Comparison of ENCODE assay signal across 21 mouse cellular contexts in genomic region chr17:73663237-73663636, GRCm38 (mm10). TPM values are rescaled to one million over a fixed set of nuclear protein-coding genes. Genes with fewer than 3 reads are reported as not detected.
DNase-seq lines count a peak whose midpoint lies in the region; ATAC-seq lines count a peak whose summit lies in the region.
"Had no signal": no experiment of that assay in that cellular context is flagged by ENCODE, and none has a peak within 500 bp of the region (broad histone marks: within the 10 kb centered on the region; RNA-seq: fewer than 3 reads in every experiment).

No protein-coding gene starts in this region.

- no peaks in the 10 kb centered on the region for H3K4me1 ChIP-seq in intestine, embryonic 15.5 days (replicated peaks)
- H3K4me1 ChIP-seq: embryonic facial prominence, embryonic 10.5 days; embryonic facial prominence, embryonic 12.5 days; forebrain, embryonic 15.5 days had no signal

- no peak overlapping the region for H3K4me2 ChIP-seq in intestine, embryonic 15.5 days (replicated peaks)
- H3K4me2 ChIP-seq: embryonic facial prominence, embryonic 12.5 days; forebrain, embryonic 13.5 days; forebrain, embryonic 15.5 days had no signal

- 68% methylated on average over 3 of the region's 3 CpGs for WGBS in intestine, embryonic 15.5 days

- H3K27ac ChIP-seq in intestine, embryonic 15.5 days: no peak overlapping the region
- H3K27ac ChIP-seq: embryonic facial prominence, embryonic 10.5 days; embryonic facial prominence, embryonic 12.5 days; forebrain, embryonic 13.5 days; forebrain, embryonic 15.5 days had no signal

- DNase-seq in CD4-positive helper T cell, adult 2 months (ENCODE audit: low read depth, low spot score): peak; percentile 53
- no peak for DNase-seq in cerebellum, postnatal 10 days
- no peak for DNase-seq in T-cell, adult 2 months (ENCODE audit: low spot score)
- DNase-seq: adrenal gland, adult 8-10 months; adrenal gland, postnatal 14 days; adrenal gland, postnatal 36 days; B cell, adult 2 months; cerebellum, adult 11-12 months; cerebellum, adult 2 months; cerebellum, adult 9-10 months; cerebellum, postnatal 14 days; cerebellum, postnatal 36 days had no signal

- H3K36me3 ChIP-seq in intestine, embryonic 15.5 days: no peaks in the 10 kb centered on the region
- H3K36me3 ChIP-seq: embryonic facial prominence, embryonic 10.5 days; embryonic facial prominence, embryonic 12.5 days; forebrain, embryonic 15.5 days had no signal

- no peaks in the 10 kb centered on the region for H3K9me3 ChIP-seq in intestine, embryonic 15.5 days
- H3K9me3 ChIP-seq: embryonic facial prominence, embryonic 10.5 days; embryonic facial prominence, embryonic 12.5 days; forebrain, embryonic 13.5 days; forebrain, embryonic 15.5 days had no signal

- no peak overlapping the region for H3K4me3 ChIP-seq in intestine, embryonic 15.5 days (replicated peaks)
- H3K4me3 ChIP-seq: embryonic facial prominence, embryonic 10.5 days; embryonic facial prominence, embryonic 12.5 days; forebrain, embryonic 13.5 days; forebrain, embryonic 15.5 days had no signal

- H3K27me3 ChIP-seq in intestine, embryonic 15.5 days (replicated peaks): no peaks in the 10 kb centered on the region
- H3K27me3 ChIP-seq: embryonic facial prominence, embryonic 12.5 days; forebrain, embryonic 13.5 days; forebrain, embryonic 15.5 days had no signal

- H3K9ac ChIP-seq in intestine, embryonic 15.5 days: no peak overlapping the region
- H3K9ac ChIP-seq: embryonic facial prominence, embryonic 12.5 days; forebrain, embryonic 13.5 days; forebrain, embryonic 15.5 days had no signal

- peak; percentile 43 to 76 for ATAC-seq in hematopoietic stem cell, adult 5-6 weeks (replicated peaks in 1 of 2; ENCODE audit: insufficient read depth in 1 of 2, low FRiP score in 2 of 2, low TSS enrichment in 1 of 2, low read depth in 1 of 2, poor library complexity in 2 of 2, severe bottlenecking in 2 of 2)
- ATAC-seq in megakaryocyte progenitor cell, adult 5-6 weeks (replicated peaks; ENCODE audit: poor library complexity): peak; percentile 71
- ATAC-seq in intestine, embryonic 15.5 days: no peak
- ATAC-seq: activated CD4-positive, CD25-positive, alpha-beta regulatory T cell, adult 4 months; forebrain, embryonic 13.5 days; forebrain, embryonic 15.5 days had no signal

RNA-seq across cellular contexts. Expression of gene Galnt14, which starts 47.0 kb away (rescaled TPM):
- total RNA-seq in hematopoietic stem cell, adult 5-6 weeks (2017): not detected in 2 replicates
- total RNA-seq in megakaryocyte progenitor cell, adult 5-6 weeks (2015): 0.20 TPM in 1 of 2 replicates, not detected in the other
- not detected in 2 replicates for total RNA-seq in megakaryocyte progenitor cell, adult 5-6 weeks (2017)
- 0.67 and 0.90 TPM in 2 replicates for polyA plus RNA-seq in intestine, embryonic 15.5 days (2015; fragmentation: Nextera tagmentation; extraction: Ambion mirVana)
- total RNA-seq: MEL had no signal
